Mouse (Mus musculus): ENCODE measurements around the gene Scn11a. TPM values are rescaled to one million over a fixed set of nuclear protein-coding genes. Genes with fewer than 3 reads are reported as not detected.
A peak's percentile ranks its signal among the peaks of the same experiment; 100 is the strongest.

Gene Scn11a
- polyA plus RNA-seq, 1 experiment from 2014 or later: 0.30 TPM

- no peak for ATAC-seq
- Histone ChIP-seq H3K27ac (no peak overlapping the region), H3K9ac (no peak overlapping the region), H3K4me3 (no peak overlapping the region), H3K36me3 (ENCODE audit: poor library complexity, severe bottlenecking) (no peaks in the 10 kb centered on the region), H3K4me1 (peaks cover 13% of the 10 kb centered on the region; the same call in 1 of the 2 replicates), H3K4me2 (no peak overlapping the region), H3K9me3 (replicated peaks) (no peaks in the 10 kb centered on the region), H3K27me3 (no peaks in the 10 kb centered on the region)
- WGBS: 89% methylated on average over 4 of the region's 4 CpGs
Observed at GRCm38 (mm10) chr9:119726990-119727389, 98.3 kb downstream of the Scn11a start.

GRCm38 (mm10) chr9:119725293-119725862 lies 99.9 kb downstream of the Scn11a start:
- WGBS: 66% methylated on average over 6 of the region's 6 CpGs
- H3K9me3 ChIP-seq (replicated peaks): no peaks in the 10 kb centered on the region
- no peak overlapping the region for H3K4me2 ChIP-seq
- no peaks in the 10 kb centered on the region for H3K36me3 ChIP-seq (ENCODE audit: poor library complexity, severe bottlenecking)
- no peaks in the 10 kb centered on the region for H3K27me3 ChIP-seq
- H3K9ac ChIP-seq: no peak overlapping the region
- 0 out of 2 replicates have a peak, but pooled peaks cover 5% of the 10 kb centered on the region for H3K4me1 ChIP-seq
- no peak overlapping the region for H3K27ac ChIP-seq
- 0 out of 2 replicates have a peak, but pooled peaks have one; percentile 13 for ATAC-seq
- H3K4me3 ChIP-seq: no peak overlapping the region

- Histone ChIP-seq H3K27me3 (no peaks in the 10 kb centered on the region), H3K4me3 (no peak within 1 kb of the TSS), H3K4me2 (no peak within 1 kb of the TSS), H3K9me3 (replicated peaks) (no peaks in the 10 kb centered on the region), H3K9ac (no peak within 1 kb of the TSS), H3K4me1 (no peaks in the 10 kb centered on the region), H3K27ac (no peak within 1 kb of the TSS), H3K36me3 (ENCODE audit: poor library complexity, severe bottlenecking) (no peaks in the 10 kb centered on the region)
- ATAC-seq: no peak
- WGBS: 79% methylated on average over 11 of the region's 11 CpGs
Observed at GRCm38 (mm10) chr9:119719222-119719621, 106.0 kb downstream of the Scn11a start, which contains the start of gene Scn10a. Gene Scn10a (minus strand): TSS chr9:119719322.

GRCm38 (mm10) chr9:119706700-119707099 lies 118.6 kb downstream of the Scn11a start:
- Histone ChIP-seq H3K36me3 (ENCODE audit: poor library complexity, severe bottlenecking) (no peaks in the 10 kb centered on the region), H3K9ac (no peak overlapping the region), H3K9me3 (replicated peaks) (no peaks in the 10 kb centered on the region), H3K4me3 (no peak overlapping the region), H3K4me2 (no peak overlapping the region), H3K27ac (no peak overlapping the region), H3K4me1 (no peaks in the 10 kb centered on the region), H3K27me3 (no peaks in the 10 kb centered on the region)
- WGBS: 12% methylated on average over 6 of the region's 6 CpGs
- ATAC-seq: no peak

Other genes with a start within 250 kb of the Scn11a start
- gene Scn5a, start 246.4 kb downstream of the Scn11a start, polyA plus RNA-seq (2015; fragmentation: Nextera tagmentation; extraction: Ambion mirVana): 0.83 and 1.3 TPM in 2 replicates
- 0.13 TPM in 1 of 2 replicates, not detected in the other for gene Scn10a, start 106.1 kb downstream of the Scn11a start, polyA plus RNA-seq (2015; fragmentation: Nextera tagmentation; extraction: Ambion mirVana)
- 67.7 and 76.8 TPM in 2 replicates for gene Wdr48, start 69.4 kb upstream of the Scn11a start, polyA plus RNA-seq (2015; fragmentation: Nextera tagmentation; extraction: Ambion mirVana)
- 20.0 and 22.9 TPM in 2 replicates for gene Gorasp1, start 112.1 kb upstream of the Scn11a start, polyA plus RNA-seq (2015; fragmentation: Nextera tagmentation; extraction: Ambion mirVana)
- gene Ttc21a, start 112.2 kb upstream of the Scn11a start, polyA plus RNA-seq (2015; fragmentation: Nextera tagmentation; extraction: Ambion mirVana): 0.32 and 0.54 TPM in 2 replicates
- gene Csrnp1, start 159.2 kb upstream of the Scn11a start, polyA plus RNA-seq (2015; fragmentation: Nextera tagmentation; extraction: Ambion mirVana): 1.3 and 1.5 TPM in 2 replicates
- not detected in 2 replicates for gene Xirp1, start 198.1 kb upstream of the Scn11a start, polyA plus RNA-seq (2015; fragmentation: Nextera tagmentation; extraction: Ambion mirVana)
- 4.9 and 5.0 TPM in 2 replicates for gene Cx3cr1, start 244.4 kb upstream of the Scn11a start, polyA plus RNA-seq (2015; fragmentation: Nextera tagmentation; extraction: Ambion mirVana)